Mouse (Mus musculus): ENCODE results near the gene Slc25a48.

DNA sequence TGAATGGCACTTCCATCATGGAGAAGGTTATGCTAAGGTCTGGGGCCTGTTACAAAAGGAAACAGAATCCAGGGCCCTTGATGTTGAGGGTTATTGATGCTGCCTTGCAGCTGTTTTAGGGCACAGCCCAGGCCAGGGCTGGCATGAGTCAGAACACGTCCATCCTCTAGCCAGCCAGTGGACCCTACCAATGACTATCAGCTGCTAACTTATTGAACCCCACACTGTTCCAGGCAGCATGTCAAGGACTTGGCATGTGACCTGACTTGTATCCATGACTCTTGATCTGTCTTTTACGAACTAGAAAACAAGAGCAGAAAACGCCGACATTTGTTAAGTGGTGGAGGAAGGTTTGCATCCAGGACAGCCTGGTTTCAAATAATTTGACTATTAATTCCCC is 24.6 kb downstream of the Slc25a48 start:
- TF ChIP-seq GATA1 (IDR thresholded peaks at IDR 0.05; ENCODE audit: low read length): no peak
- no peak for TF ChIP-seq TAL1 (IDR thresholded peaks at IDR 0.05; ENCODE audit: low read length)
